Mouse (Mus musculus): ENCODE results near the gene Zbtb32. TPM values are rescaled to one million over a fixed set of nuclear protein-coding genes. Genes with fewer than 3 reads are reported as not detected.

The Zbtb32 gene
- polyA plus RNA-seq, 1 experiment from 2014 or later, result 0.36 TPM

GRCm38 (mm10) chr7:30562526-30563116, 36.1 kb downstream of the Zbtb32 start:
- peak overlapping the region; percentile 95 for H3K4me3 ChIP-seq
- H3K27ac ChIP-seq, result peak overlapping the region; percentile 96
- WGBS, result 2% methylated on average over 27 of the region's 27 CpGs
- ATAC-seq (replicated peaks), result no peak
- H3K9me3 ChIP-seq, result no peaks in the 10 kb centered on the region
- peaks cover 12% of the 10 kb centered on the region; the same call in 1 of the 2 replicates for H3K36me3 ChIP-seq (replicated peaks)
- H3K4me2 ChIP-seq, result peak overlapping the region; percentile 89
- H3K27me3 ChIP-seq (replicated peaks), result no peaks in the 10 kb centered on the region
- H3K9ac ChIP-seq, result peak overlapping the region; percentile 84
- H3K4me1 ChIP-seq, result peaks cover 35% of the 10 kb centered on the region

- H3K4me3 ChIP-seq, result no peak overlapping the region
- peak overlapping the region; percentile 97; the same call in 1 of the 2 replicates for H3K4me2 ChIP-seq
- 64% methylated on average over 2 of the region's 2 CpGs for WGBS
- peaks cover 35% of the 10 kb centered on the region for H3K4me1 ChIP-seq
- no peak overlapping the region for H3K9ac ChIP-seq
- H3K27me3 ChIP-seq (replicated peaks), result no peaks in the 10 kb centered on the region
- no peaks in the 10 kb centered on the region for H3K9me3 ChIP-seq
- no peak for ATAC-seq (replicated peaks)
- H3K36me3 ChIP-seq (replicated peaks), result peaks cover 18% of the 10 kb centered on the region; the same call in 1 of the 2 replicates
- peak overlapping the region; percentile 64; the same call in 1 of the 2 replicates for H3K27ac ChIP-seq
Observed at GRCm38 (mm10) chr7:30560296-30560695, 38.4 kb downstream of the Zbtb32 start.

DNA sequence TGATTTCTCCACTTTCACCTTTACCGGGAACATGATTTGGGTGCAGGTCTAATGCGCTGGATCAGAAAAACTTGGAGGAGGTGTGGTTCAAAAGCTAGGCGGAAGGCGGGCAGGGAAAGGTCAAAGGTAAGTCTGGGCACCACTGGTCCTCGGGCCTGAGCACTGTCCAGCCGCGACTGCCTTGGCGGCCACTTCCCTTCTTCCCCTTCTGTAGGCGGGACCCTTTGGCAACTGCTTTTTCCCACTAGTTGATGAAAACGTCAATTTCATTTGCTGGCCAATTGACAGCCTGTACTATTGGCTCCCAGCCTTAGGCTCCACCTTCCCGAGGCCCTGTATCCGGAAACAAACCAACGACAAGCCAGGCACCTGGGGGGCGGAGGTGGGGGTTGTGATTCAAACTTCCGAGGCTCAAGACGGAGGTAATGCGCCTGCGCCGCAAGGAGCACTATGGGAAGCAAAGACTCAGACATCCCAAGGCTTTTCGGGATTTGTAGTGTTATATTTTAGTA, 39.2 kb downstream of the Zbtb32 start, which contains the start of gene Lin37:
Gene Lin37 (minus strand): TSS at position 396 of the 512 bp plus-strand sequence.
- peak; percentile 89 for ATAC-seq (replicated peaks)

GRCm38 (mm10) chr7:30558656-30559442, 39.9 kb downstream of the Zbtb32 start:
- peak overlapping the region; percentile 70 for H3K9ac ChIP-seq
- H3K4me3 ChIP-seq, result peak overlapping the region; percentile 60
- peak overlapping the region; percentile 97 for H3K4me2 ChIP-seq
- peaks cover 30% of the 10 kb centered on the region for H3K4me1 ChIP-seq
- H3K36me3 ChIP-seq (replicated peaks), result peaks cover 28% of the 10 kb centered on the region; the same call in 1 of the 2 replicates
- no peak for ATAC-seq (replicated peaks)
- H3K27me3 ChIP-seq (replicated peaks), result no peaks in the 10 kb centered on the region
- no peaks in the 10 kb centered on the region for H3K9me3 ChIP-seq
- peak overlapping the region; percentile 71 for H3K27ac ChIP-seq
- WGBS, result 17% methylated on average over 12 of the region's 12 CpGs

More for the DNA sequence above, 39.2 kb downstream of the Zbtb32 start, which contains the start of gene Lin37:
- under 1% methylated on average over 20 of the region's 20 CpGs for WGBS
- peak within 1 kb of the TSS; percentile 97 for H3K4me2 ChIP-seq
- H3K4me1 ChIP-seq, result peaks cover 35% of the 10 kb centered on the region
- no peaks in the 10 kb centered on the region for H3K27me3 ChIP-seq (replicated peaks)
- H3K9ac ChIP-seq, result peak within 1 kb of the TSS; percentile 70
- peaks cover 26% of the 10 kb centered on the region; the same call in 1 of the 2 replicates for H3K36me3 ChIP-seq (replicated peaks)
- peak within 1 kb of the TSS; percentile 60 for H3K4me3 ChIP-seq
- peak within 1 kb of the TSS; percentile 71 for H3K27ac ChIP-seq
- H3K9me3 ChIP-seq, result no peaks in the 10 kb centered on the region

GRCm38 (mm10) chr7:30557901-30558514, 40.7 kb downstream of the Zbtb32 start:
- Histone ChIP-seq H3K9me3 (no peaks in the 10 kb centered on the region), H3K4me2 (peak overlapping the region; percentile 97; the same call in 1 of the 2 replicates), H3K4me1 (peaks cover 36% of the 10 kb centered on the region), H3K36me3 (replicated peaks) (peaks cover 28% of the 10 kb centered on the region; the same call in 1 of the 2 replicates), H3K27me3 (replicated peaks) (no peaks in the 10 kb centered on the region), H3K4me3 (peak overlapping the region; percentile 60; the same call in 1 of the 2 replicates), H3K27ac (no peak overlapping the region), H3K9ac (peak overlapping the region; percentile 70; the same call in 1 of the 2 replicates)
- no peak for ATAC-seq (replicated peaks)
- WGBS, result 87% methylated on average over 13 of the region's 13 CpGs

DNA sequence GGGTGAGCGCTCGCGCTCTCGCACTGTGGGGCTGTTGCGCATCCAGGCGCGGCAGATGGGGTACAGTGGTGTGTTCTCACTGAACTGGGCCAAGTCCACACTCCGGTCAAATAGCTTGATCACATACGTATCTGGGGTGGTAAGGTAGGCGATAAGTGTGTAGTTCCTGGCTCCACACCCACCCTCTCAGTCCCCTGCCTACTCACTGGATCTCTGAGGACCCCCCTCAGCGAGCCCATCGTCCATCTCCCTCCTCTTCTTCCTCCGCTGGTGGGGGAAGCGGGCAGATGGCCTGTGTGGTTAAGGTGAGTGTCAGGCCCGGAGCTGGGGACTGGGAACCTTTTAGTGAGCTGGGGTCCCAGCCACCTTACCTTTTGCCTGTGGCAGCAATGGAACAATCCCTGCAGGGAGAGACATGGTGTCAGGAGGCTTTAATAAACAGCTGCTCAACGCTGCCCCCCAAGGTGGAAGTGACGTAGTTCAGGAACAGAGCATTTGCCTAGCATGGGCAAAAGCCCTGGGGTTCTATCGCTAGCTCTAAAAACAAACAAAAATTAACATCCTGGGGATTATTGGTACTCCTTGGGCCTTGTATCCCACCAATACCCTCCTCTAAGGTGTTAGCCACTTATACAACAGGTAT, 41.7 kb downstream of the Zbtb32 start:
- Histone ChIP-seq H3K4me2 (no peak overlapping the region), H3K9ac (no peak overlapping the region), H3K4me1 (peaks cover 37% of the 10 kb centered on the region), H3K4me3 (no peak overlapping the region), H3K27ac (no peak overlapping the region), H3K27me3 (replicated peaks) (no peaks in the 10 kb centered on the region), H3K9me3 (no peaks in the 10 kb centered on the region), H3K36me3 (replicated peaks) (peaks cover 28% of the 10 kb centered on the region; the same call in 1 of the 2 replicates)
- no peak for ATAC-seq (replicated peaks)
- 92% methylated on average over 18 of the region's 18 CpGs for WGBS

GRCm38 (mm10) chr7:30553810-30554584, 44.7 kb downstream of the Zbtb32 start:
- Histone ChIP-seq H3K4me3 (no peak overlapping the region), H3K27ac (no peak overlapping the region), H3K27me3 (replicated peaks) (no peaks in the 10 kb centered on the region), H3K9me3 (no peaks in the 10 kb centered on the region), H3K4me2 (peak overlapping the region; percentile 90; the same call in 1 of the 2 replicates), H3K9ac (peak overlapping the region; percentile 47; the same call in 1 of the 2 replicates), H3K36me3 (replicated peaks) (peaks cover 28% of the 10 kb centered on the region; the same call in 1 of the 2 replicates), H3K4me1 (peaks cover 28% of the 10 kb centered on the region)
- ATAC-seq (replicated peaks), result no peak
- WGBS, result 88% methylated on average over 22 of the region's 22 CpGs

- Histone ChIP-seq H3K27ac (peak overlapping the region; percentile 77), H3K9ac (peak overlapping the region; percentile 47), H3K9me3 (no peaks in the 10 kb centered on the region), H3K4me1 (peaks cover 19% of the 10 kb centered on the region), H3K27me3 (replicated peaks) (no peaks in the 10 kb centered on the region), H3K4me3 (peak overlapping the region; percentile 71), H3K36me3 (replicated peaks) (peaks cover 28% of the 10 kb centered on the region; the same call in 1 of the 2 replicates), H3K4me2 (peak overlapping the region; percentile 90)
- WGBS, result 4% methylated on average over 23 of the region's 23 CpGs
- ATAC-seq (replicated peaks), result no peak
Observed at GRCm38 (mm10) chr7:30553021-30553589, 45.6 kb downstream of the Zbtb32 start.

DNA sequence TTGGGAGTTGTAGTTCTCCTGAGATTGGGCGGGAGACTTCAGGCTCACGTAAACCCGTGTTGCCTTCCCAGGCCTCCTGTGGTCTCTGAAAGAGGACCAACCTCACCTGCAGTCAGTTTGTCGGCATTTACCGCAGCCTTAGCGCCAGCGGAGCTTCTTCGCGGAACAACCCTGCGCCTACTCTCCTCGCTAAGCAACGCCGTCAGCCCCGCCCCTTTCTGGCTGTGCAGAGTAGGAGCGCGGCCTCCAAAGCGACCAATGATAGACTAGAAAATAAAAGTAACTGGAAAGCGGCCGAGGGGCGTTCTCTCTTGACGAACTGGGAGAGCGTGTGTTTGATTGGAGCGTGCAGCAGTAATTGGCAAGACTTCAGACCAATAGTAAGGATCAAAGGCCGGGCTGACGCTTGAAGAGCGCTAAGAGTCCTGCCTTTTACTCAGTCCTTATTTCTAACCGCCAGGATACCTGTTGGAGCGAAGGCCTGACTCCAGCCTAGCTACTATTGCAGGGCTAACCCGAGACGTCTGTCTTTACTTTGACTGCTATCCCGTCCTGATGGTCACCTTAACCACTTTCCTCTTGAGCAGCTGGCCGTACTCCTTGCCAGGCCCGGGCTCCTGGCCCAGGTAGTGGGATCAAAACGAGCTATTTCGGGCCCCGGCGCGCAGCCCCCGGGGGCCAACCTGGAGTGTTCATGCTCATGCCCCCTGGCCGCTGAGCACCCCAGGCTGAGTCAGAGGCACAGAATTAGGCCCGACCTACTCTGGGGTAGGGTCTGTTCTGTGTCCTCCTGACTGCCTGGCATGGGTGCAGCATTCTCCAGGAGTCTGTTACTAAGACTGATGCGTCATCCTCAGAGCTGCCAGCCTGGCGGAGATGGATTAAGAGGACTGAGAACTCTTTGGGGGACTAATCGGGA, 46.3 kb downstream of the Zbtb32 start, which contains the start of the genes Hspb6 and Proser3:
Gene Hspb6 (plus strand): TSS at position 77 of the 919 bp plus-strand sequence.
Gene Proser3 (minus strand): TSS at position 198 of the 919 bp plus-strand sequence.
- Histone ChIP-seq H3K9ac (peak within 1 kb of the TSS; percentile 62), H3K4me1 (peaks cover 15% of the 10 kb centered on the region), H3K9me3 (no peaks in the 10 kb centered on the region), H3K4me3 (peak within 1 kb of the TSS; percentile 71), H3K27me3 (replicated peaks) (no peaks in the 10 kb centered on the region), H3K4me2 (peak within 1 kb of the TSS; percentile 90), H3K27ac (peak within 1 kb of the TSS; percentile 97), H3K36me3 (replicated peaks) (peaks cover 28% of the 10 kb centered on the region; the same call in 1 of the 2 replicates)
- peak; percentile 96 for ATAC-seq (replicated peaks)
- under 1% methylated on average over 44 of the region's 44 CpGs for WGBS

All from midbrain, embryonic 15.5 days (tissue).